Mouse (Mus musculus): Measurements from ENCODE around the gene Usp34. TPM values are rescaled to one million over a fixed set of nuclear protein-coding genes. Genes with fewer than 3 reads are reported as not detected.
"Not testable (repeated sequence)": the region's sequence is repeated elsewhere in the genome, so short reads cannot be mapped to it uniquely, and the experiment has no call there.

Usp34 gene
- polyA plus RNA-seq, 1 experiment from 2014 or later, result 49.4 TPM

GRCm38 (mm10) chr11:23497335-23497717, 190.6 kb downstream of the Usp34 start:
- POLR2A ChIA-PET, result interaction anchor here (2.2 kb wide), 1 partner anchor 9 kb away, joined by 8 read pairs; no protein-coding TSS in a partner anchor
- ATAC-seq (peak; percentile 67), DNase-seq (ENCODE audit: low read depth, low spot score) (no peak)
- CTCF ChIA-PET, result interaction anchor here (1.0 to 1.3 kb wide), 2 partner anchors 21 to 510 kb away, joined by 3 read pairs; no protein-coding TSS in a partner anchor
- no peak for TF ChIP-seq CTCF (IDR thresholded peaks at IDR 0.05)
- in situ Hi-C loops (cut with MboI; ENCODE audit: low pct_unique_long_range_greater_than_20kb), result loop anchor here (5.0 to 25.0 kb wide), 2 partner anchors 70 to 390 kb away; partner anchors contain the start of gene Papolg
- H3K27me3 ChIP-seq, result no peaks in the 10 kb centered on the region

- CTCF ChIA-PET, result interaction anchor here (1.0 to 1.2 kb wide), 2 partner anchors 13 to 21 kb away, joined by 3 read pairs; no protein-coding TSS in a partner anchor
- in situ Hi-C loops (cut with MboI; ENCODE audit: low pct_unique_long_range_greater_than_20kb), result loop anchor here (5.0 to 25.0 kb wide), 2 partner anchors 69 to 389 kb away; partner anchors contain the start of gene Papolg
These were observed 191.2 kb downstream of the Usp34 start, which contains the start of gene Ahsa2 for GRCm38 (mm10) chr11:23497718-23498509. Gene Ahsa2, minus strand, starts transcription at chr11:23498030.

GRCm38 (mm10) chr11:23498609-23499008, 191.9 kb downstream of the Usp34 start:
- no peak for ATAC-seq
- DNase-seq (ENCODE audit: low read depth, low spot score), result no peak
- no peak for TF ChIP-seq CTCF (IDR thresholded peaks at IDR 0.05)
- POLR2A ChIA-PET, result no interaction called here
- no peaks in the 10 kb centered on the region for H3K27me3 ChIP-seq
- CTCF ChIA-PET, result interaction anchor here (1.2 kb wide), 1 partner anchor 12 kb away, joined by 3 read pairs; no protein-coding TSS in a partner anchor
- in situ Hi-C loops (cut with MboI; ENCODE audit: low pct_unique_long_range_greater_than_20kb), result loop anchor here (5.0 to 25.0 kb wide), 2 partner anchors 69 to 389 kb away; partner anchors contain the start of gene Papolg

More at GRCm38 (mm10) chr11:23497718-23498509, 191.2 kb downstream of the Usp34 start, which contains the start of gene Ahsa2:
- DNase-seq (ENCODE audit: low read depth, low spot score), result peak; percentile 75
- no peaks in the 10 kb centered on the region for H3K27me3 ChIP-seq
- POLR2A ChIA-PET, result interaction anchor here (2.2 kb wide), 1 partner anchor 10 kb away, joined by 8 read pairs; no protein-coding TSS in a partner anchor
- no peak for TF ChIP-seq CTCF (IDR thresholded peaks at IDR 0.05)
- ATAC-seq, result peak; percentile 94

- H3K27me3 ChIP-seq; CTCF ChIA-PET; POLR2A ChIA-PET; in situ Hi-C loops (cut with MboI; ENCODE audit: low pct_unique_long_range_greater_than_20kb); ATAC-seq; DNase-seq (ENCODE audit: low read depth, low spot score): not testable (repeated sequence)
These were observed 198.1 kb downstream of the Usp34 start for GRCm38 (mm10) chr11:23504801-23505200.

- DNase-seq (ENCODE audit: low read depth, low spot score); ATAC-seq; POLR2A ChIA-PET; in situ Hi-C loops (cut with MboI; ENCODE audit: low pct_unique_long_range_greater_than_20kb); CTCF ChIA-PET: not testable (repeated sequence)
- peaks cover 11% of the 10 kb centered on the region for H3K27me3 ChIP-seq
These were observed 208.1 kb downstream of the Usp34 start for GRCm38 (mm10) chr11:23514785-23515184.

- DNase-seq (ENCODE audit: low read depth, low spot score) (no peak), ATAC-seq (no peak)
- in situ Hi-C loops (cut with MboI; ENCODE audit: low pct_unique_long_range_greater_than_20kb), result no loop called here
- CTCF ChIA-PET, result no interaction called here
- POLR2A ChIA-PET, result no interaction called here
- no peak for TF ChIP-seq CTCF (IDR thresholded peaks at IDR 0.05)
- H3K27me3 ChIP-seq, result peaks cover 12% of the 10 kb centered on the region
These were observed 208.6 kb downstream of the Usp34 start for GRCm38 (mm10) chr11:23515315-23515714.

GRCm38 (mm10) chr11:23518981-23519380, 212.3 kb downstream of the Usp34 start:
- in situ Hi-C loops (cut with MboI; ENCODE audit: low pct_unique_long_range_greater_than_20kb), result no loop called here
- CTCF ChIA-PET, result interaction anchor here (1.5 kb wide), 1 partner anchor 15 kb away, joined by 4 read pairs; no protein-coding TSS in a partner anchor
- H3K27me3 ChIP-seq, result peaks cover 9% of the 10 kb centered on the region
- no peak for ATAC-seq
- DNase-seq (ENCODE audit: low read depth, low spot score), result no peak
- POLR2A ChIA-PET, result no interaction called here
- TF ChIP-seq CTCF (IDR thresholded peaks at IDR 0.05), result no peak

GRCm38 (mm10) chr11:23520473-23521205, 213.9 kb downstream of the Usp34 start, which contains the start of gene 1700093K21Rik:
Gene 1700093K21Rik, minus strand, starts transcription at chr11:23521155.
- ChIA-PET POLR2A (no interaction called here), CTCF (no interaction called here)
- ATAC-seq, result no peak
- H3K27me3 ChIP-seq, result peaks cover 6% of the 10 kb centered on the region
- in situ Hi-C loops (cut with MboI; ENCODE audit: low pct_unique_long_range_greater_than_20kb), result no loop called here
- DNase-seq (ENCODE audit: low read depth, low spot score), result no peak
- no peak for TF ChIP-seq CTCF (IDR thresholded peaks at IDR 0.05)

- ATAC-seq, result no peak
- ChIA-PET CTCF (interaction anchor here (1.5 kb wide), 1 partner anchor 20 kb away, joined by 3 read pairs; no protein-coding TSS in a partner anchor), POLR2A (no interaction called here)
- no peak for TF ChIP-seq CTCF (IDR thresholded peaks at IDR 0.05)
- no peak for DNase-seq (ENCODE audit: low read depth, low spot score)
- peaks cover 17% of the 10 kb centered on the region for H3K27me3 ChIP-seq
- in situ Hi-C loops (cut with MboI; ENCODE audit: low pct_unique_long_range_greater_than_20kb), result no loop called here
These were observed 230.8 kb downstream of the Usp34 start for GRCm38 (mm10) chr11:23537446-23537845.

Other genes with a start within 250 kb of the Usp34 start
- 85.3 TPM for gene Xpo1, start 50.9 kb upstream of the Usp34 start, polyA plus RNA-seq (2021)
- 91.4 TPM for gene Ahsa2, start 191.1 kb downstream of the Usp34 start, polyA plus RNA-seq (2021)
- gene 1700093K21Rik, start 214.3 kb downstream of the Usp34 start, polyA plus RNA-seq (2021), result not detected